Mouse (Mus musculus) megakaryocyte, adult 5-6 weeks (primary cell): ENCODE measurements around the gene Acad9. TPM values are rescaled to one million over a fixed set of nuclear protein-coding genes. Genes with fewer than 3 reads are reported as not detected.

ENCODE experiments used
- ATAC-seq: 2 replicates; pipeline ENCODE4 v1.8.0; 2016; ENCODE audit warnings: mild to moderate bottlenecking, inconsistent platforms; ENCODE audit not compliant: poor library complexity, severe bottlenecking
- total RNA-seq, 2 experiments: library from RNA; stranded (forward) in 1 of 2; stranded (reverse) in 1 of 2; fragments of 153-499, 151-499 nt in 1 of 2; fragments of 221-1000, 200-1000 nt in 1 of 2; gene quantifications; 2 replicates each; pipeline versions ENCODE4 v1.2.3 to v1.2.4; 2015 to 2017

Gene Acad9
- 15.4 and 27.5 TPM in 2 replicates for total RNA-seq (2015)
- 15.2 and 17.0 TPM in 2 replicates for total RNA-seq (2017)

GRCm38 (mm10) chr3:36065843-36066651, at the start of gene Acad9:
TSS of gene Acad9 (plus strand) at chr3:36065979.
- ATAC-seq = peak; percentile 98

GRCm38 (mm10) chr3:36025732-36026131, 40.0 kb upstream of the Acad9 start:
- ATAC-seq = no peak

- no peak for ATAC-seq
Observed at GRCm38 (mm10) chr3:36029993-36030392, 35.8 kb upstream of the Acad9 start.

- no peak for ATAC-seq
Observed at GRCm38 (mm10) chr3:36031740-36032510, 33.9 kb upstream of the Acad9 start.

GRCm38 (mm10) chr3:36044520-36044919, 21.3 kb upstream of the Acad9 start:
- no peak for ATAC-seq

GRCm38 (mm10) chr3:36045086-36045485, 20.7 kb upstream of the Acad9 start:
- no peak for ATAC-seq

GRCm38 (mm10) chr3:36049106-36049505, 16.7 kb upstream of the Acad9 start:
- no peak for ATAC-seq

- ATAC-seq = no peak
Observed at GRCm38 (mm10) chr3:36053447-36053846, 12.3 kb upstream of the Acad9 start, which contains the start of gene Ccdc144b. TSS of gene Ccdc144b (minus strand) at chr3:36053547.

- peak; percentile 69 for ATAC-seq
Observed at GRCm38 (mm10) chr3:36060096-36060850, 5.5 kb upstream of the Acad9 start.

GRCm38 (mm10) chr3:36064592-36065061, 1.2 kb upstream of the Acad9 start:
- ATAC-seq = 0 out of 2 replicates have a peak, but pooled peaks have one; percentile 6

- ATAC-seq = no peak
Observed at GRCm38 (mm10) chr3:36065166-36065565, 613 bp upstream of the Acad9 start.

- ATAC-seq = no peak
Observed at GRCm38 (mm10) chr3:36067731-36068130, 2.0 kb downstream of the Acad9 start.

- no peak for ATAC-seq
Observed at GRCm38 (mm10) chr3:36070436-36070835, 4.7 kb downstream of the Acad9 start.

- no peak for ATAC-seq
Observed at GRCm38 (mm10) chr3:36071047-36071446, 5.3 kb downstream of the Acad9 start.

GRCm38 (mm10) chr3:36074231-36074630, 8.5 kb downstream of the Acad9 start:
- no peak for ATAC-seq

- ATAC-seq = no peak
Observed at GRCm38 (mm10) chr3:36075466-36075865, 9.7 kb downstream of the Acad9 start.

- ATAC-seq = no peak
Observed at GRCm38 (mm10) chr3:36077386-36077785, 11.6 kb downstream of the Acad9 start.

- ATAC-seq = no peak
Observed at GRCm38 (mm10) chr3:36079886-36080285, 14.1 kb downstream of the Acad9 start.

GRCm38 (mm10) chr3:36080741-36081140, 15.0 kb downstream of the Acad9 start:
- no peak for ATAC-seq

GRCm38 (mm10) chr3:36082843-36083242, 17.1 kb downstream of the Acad9 start:
- ATAC-seq = no peak

GRCm38 (mm10) chr3:36083381-36083780, 17.6 kb downstream of the Acad9 start:
- ATAC-seq = no peak
